Mouse (Mus musculus) liver, embryonic 15.5 days (tissue): ENCODE data around the gene Sars. TPM values are rescaled to one million over a fixed set of nuclear protein-coding genes. Genes with fewer than 3 reads are reported as not detected.

ENCODE experiments used
- ATAC-seq: fragments of 200-750 bp; cut with Nextera tagmentation; 2 replicates; pipeline ENCODE4 v1.8.0; 2017; ENCODE audit warnings: moderate number of reproducible peaks, mild to moderate bottlenecking, moderate library complexity; ENCODE audit not compliant: insufficient read depth
- H3K27ac ChIP-seq: fragments of 300-500 bp; sonication (generic); replicated peaks from 2 replicates; pipeline ENCODE4 v1.5.1; 2015; ENCODE audit warnings: mild to moderate bottlenecking, inconsistent platforms
- H3K27me3 ChIP-seq: fragments of 300-500 bp; sonication (generic); 2 replicates; pipeline ENCODE4 v1.6.1; 2015; ENCODE audit warnings: mild to moderate bottlenecking, inconsistent platforms
- H3K36me3 ChIP-seq: fragments of 300-500 bp; sonication (generic); replicated peaks from 2 replicates; pipeline ENCODE4 v1.6.1; 2015; ENCODE audit warnings: moderate library complexity, mild to moderate bottlenecking, inconsistent platforms
- H3K4me1 ChIP-seq: fragments of 300-500 bp; sonication (generic); replicated peaks from 2 replicates; pipeline ENCODE4 v1.6.1; 2015; ENCODE audit warnings: inconsistent platforms
- H3K4me2 ChIP-seq: fragments of 300-500 bp; sonication (generic); 2 replicates; pipeline ENCODE4 v1.6.1; 2015; ENCODE audit warnings: moderate library complexity, mild to moderate bottlenecking, inconsistent platforms
- H3K4me3 ChIP-seq: fragments of 300-500 bp; sonication (generic); replicated peaks from 2 replicates; pipeline ENCODE4 v1.5.1; 2015; ENCODE audit warnings: mild to moderate bottlenecking, inconsistent platforms
- H3K9ac ChIP-seq: fragments of 300-500 bp; sonication (generic); 2 replicates; pipeline ENCODE4 v1.6.1; 2015; ENCODE audit warnings: moderate library complexity, mild to moderate bottlenecking, inconsistent platforms
- H3K9me3 ChIP-seq: fragments of 300-500 bp; sonication (generic); replicated peaks from 2 replicates; pipeline ENCODE4 v1.6.1; 2016; ENCODE audit warnings: inconsistent platforms
- WGBS: fragments of 180-500 bp; shearing (Covaris S2); methylation state at CpG from one replicate; pipeline ENCODE4 v1.1.7; 2015; ENCODE audit warnings: mixed read lengths; ENCODE audit not compliant: insufficient replicate concordance; 5-methylcytosine and 5-hydroxymethylcytosine counted together
- polyA plus RNA-seq: library from polyadenylated mRNA; unstranded; fragments of >200 nt; fragmentation: Nextera tagmentation; extraction: Ambion mirVana; gene quantifications from 2 replicates; pipeline ENCODE4 v1.2.1, GENCODE M21; 2015

The Sars gene
- polyA plus RNA-seq, 1 experiment from 2014 or later = 79.6 TPM

DNA sequence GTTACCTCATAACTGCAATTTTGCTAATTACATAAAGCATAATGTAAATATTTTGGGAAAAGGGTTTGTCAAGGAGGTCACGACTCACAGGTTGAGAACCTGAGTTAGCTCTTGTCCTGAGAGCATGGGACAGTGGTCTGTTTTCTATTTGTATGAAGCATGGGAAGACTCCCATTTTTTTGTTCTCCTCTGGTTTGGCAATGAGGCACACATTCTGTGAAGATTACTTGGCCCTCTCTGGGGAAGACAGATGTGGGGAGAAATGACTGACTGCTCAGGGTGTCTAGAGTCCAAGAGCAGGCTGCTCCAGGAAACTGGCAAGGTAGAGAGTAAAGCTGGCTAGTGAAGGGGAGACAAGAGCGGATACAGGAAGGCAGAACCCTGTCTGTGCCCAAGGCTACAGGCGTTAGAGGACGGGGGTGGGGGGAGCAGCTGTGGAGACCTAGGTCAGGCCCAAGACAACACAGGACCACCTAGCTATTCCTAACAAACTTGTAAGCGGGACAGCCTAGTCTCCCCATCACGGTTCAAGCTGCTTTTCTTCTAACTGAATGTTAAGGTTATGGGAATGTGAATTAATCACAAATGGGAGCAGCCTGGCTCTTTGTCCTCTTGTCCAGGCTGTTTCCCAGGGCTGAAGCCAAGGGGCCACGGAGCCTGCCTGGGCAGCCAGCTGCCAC is 19.9 kb downstream of the Sars start:
- H3K9ac ChIP-seq = no peak overlapping the region
- no peak for ATAC-seq
- H3K27me3 ChIP-seq = no peaks in the 10 kb centered on the region
- peaks cover 52% of the 10 kb centered on the region for H3K36me3 ChIP-seq
- peaks cover 8% of the 10 kb centered on the region; the same call in 1 of the 2 replicates for H3K4me1 ChIP-seq
- no peaks in the 10 kb centered on the region for H3K9me3 ChIP-seq
- no peak overlapping the region for H3K4me2 ChIP-seq
- no peak overlapping the region for H3K4me3 ChIP-seq
- H3K27ac ChIP-seq = no peak overlapping the region
- WGBS = 79% methylated on average over 7 of the region's 7 CpGs

DNA sequence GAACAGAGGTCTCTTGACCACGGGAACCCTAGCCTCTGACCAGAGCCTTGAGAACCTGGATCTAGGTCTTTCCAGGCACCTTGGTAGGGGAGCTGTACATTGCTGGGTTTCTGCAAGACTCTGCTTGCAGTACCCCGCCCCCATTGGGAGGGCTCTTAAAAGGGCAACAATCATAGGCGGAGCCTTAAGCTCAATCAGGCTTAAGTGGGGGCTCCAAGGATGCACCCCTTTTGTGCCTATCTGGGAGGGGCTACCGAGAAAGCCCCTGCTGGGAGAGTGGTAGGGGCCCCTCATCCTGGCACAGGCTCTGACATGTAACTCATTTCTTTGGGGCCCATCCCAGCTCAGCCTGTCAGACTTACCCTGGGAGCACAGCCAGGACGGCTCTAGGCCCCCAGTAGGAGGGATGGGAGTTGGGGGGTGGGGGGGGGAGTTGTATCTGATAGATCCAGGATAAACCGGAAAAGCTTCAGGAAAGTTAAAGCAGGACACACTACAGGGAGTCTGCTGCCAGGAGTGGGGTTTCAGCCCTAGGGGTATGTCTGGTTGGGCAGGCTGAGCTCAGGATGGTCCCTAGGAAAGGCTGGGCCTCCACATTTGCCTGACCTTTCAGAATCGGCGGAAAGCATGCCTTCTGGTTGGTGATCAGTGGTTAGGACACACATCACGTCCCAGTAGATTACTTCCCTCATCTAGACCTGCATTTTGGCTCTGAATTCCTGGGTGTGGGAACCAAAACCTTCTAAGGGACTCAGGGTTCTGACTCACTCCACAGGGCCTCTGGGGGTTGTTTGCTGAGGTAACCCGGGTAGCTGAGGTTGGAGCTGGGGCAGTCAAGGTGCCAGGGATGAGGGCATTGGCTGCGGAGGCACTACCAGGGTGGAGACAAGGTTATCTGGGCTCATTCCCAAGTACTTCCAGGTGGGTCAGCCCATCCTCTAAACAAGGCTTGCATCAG is 20.9 kb downstream of the Sars start:
- H3K4me2 ChIP-seq = no peak overlapping the region
- H3K4me3 ChIP-seq = no peak overlapping the region
- H3K27ac ChIP-seq = no peak overlapping the region
- H3K36me3 ChIP-seq = peaks cover 42% of the 10 kb centered on the region
- peaks cover 8% of the 10 kb centered on the region; the same call in 1 of the 2 replicates for H3K4me1 ChIP-seq
- H3K9me3 ChIP-seq = no peaks in the 10 kb centered on the region
- no peak overlapping the region for H3K9ac ChIP-seq
- WGBS = 26% methylated on average over 11 of the region's 11 CpGs
- H3K27me3 ChIP-seq = no peaks in the 10 kb centered on the region
- 0 out of 2 replicates have a peak, but pooled peaks have one; percentile 7 for ATAC-seq

DNA sequence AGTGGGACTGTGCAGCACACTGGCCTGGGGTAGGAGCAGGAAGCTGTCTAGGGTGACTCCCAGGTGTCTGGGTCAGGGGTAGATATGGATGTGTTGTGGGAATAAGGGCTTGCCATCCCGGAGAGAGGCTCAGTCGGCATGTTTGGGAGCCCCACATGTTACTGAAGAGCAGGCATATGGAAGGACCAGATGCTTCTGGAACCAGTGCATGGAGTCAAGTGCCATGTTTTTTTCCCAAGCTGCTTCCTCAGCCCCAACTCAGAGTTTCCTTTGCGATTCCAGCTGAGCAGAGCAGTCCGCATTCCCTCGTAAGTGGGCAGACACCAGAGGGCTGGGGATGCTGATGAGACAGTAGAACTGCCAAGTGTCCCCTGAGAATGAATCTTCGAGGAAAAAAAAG is 22.0 kb downstream of the Sars start:
- peaks cover 8% of the 10 kb centered on the region for H3K27me3 ChIP-seq
- H3K9me3 ChIP-seq = no peaks in the 10 kb centered on the region
- H3K4me1 ChIP-seq = peaks cover 8% of the 10 kb centered on the region; the same call in 1 of the 2 replicates
- WGBS = 50% methylated on average over 6 of the region's 6 CpGs
- ATAC-seq = no peak
- H3K4me3 ChIP-seq = no peak overlapping the region
- no peak overlapping the region for H3K4me2 ChIP-seq
- no peak overlapping the region for H3K9ac ChIP-seq
- peaks cover 31% of the 10 kb centered on the region for H3K36me3 ChIP-seq
- H3K27ac ChIP-seq = no peak overlapping the region

DNA sequence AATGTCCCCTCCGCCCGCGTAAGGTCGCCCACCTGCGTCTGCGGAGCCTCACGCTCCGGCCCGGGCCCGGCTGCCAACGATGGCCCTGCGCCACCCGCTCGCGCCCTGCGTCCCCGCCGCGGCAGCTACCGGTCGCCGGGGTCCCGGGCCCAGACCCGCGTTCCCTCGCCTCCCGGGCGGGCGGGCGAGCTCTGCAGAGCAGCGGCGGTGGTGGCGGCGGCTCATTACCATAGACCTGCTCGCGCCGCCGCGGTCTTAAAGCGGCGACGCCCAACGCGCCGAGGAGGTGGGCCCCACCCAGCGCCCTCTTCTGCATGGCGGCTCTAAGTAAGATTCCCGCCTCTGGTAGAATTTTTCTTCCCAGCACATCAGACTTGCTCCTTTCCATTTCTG is 29.2 kb downstream of the Sars start:
- Histone ChIP-seq H3K4me1 (peaks cover 14% of the 10 kb centered on the region), H3K4me3 (peak overlapping the region; percentile 61), H3K36me3 (no peaks in the 10 kb centered on the region), H3K27me3 (peaks cover 50% of the 10 kb centered on the region), H3K27ac (no peak overlapping the region), H3K4me2 (peak overlapping the region; percentile 94), H3K9ac (peak overlapping the region; percentile 49; the same call in 1 of the 2 replicates), H3K9me3 (peaks cover 8% of the 10 kb centered on the region; the same call in 1 of the 2 replicates)
- ATAC-seq = peak; percentile 60
- under 1% methylated on average over 48 of the region's 48 CpGs for whole genome bisulfite sequencing

- peaks cover 8% of the 10 kb centered on the region; the same call in 1 of the 2 replicates for H3K9me3 ChIP-seq
- 9% methylated on average over 64 of the region's 67 CpGs for WGBS
- no peak within 1 kb of the TSS for H3K27ac ChIP-seq
- H3K4me3 ChIP-seq = peak within 1 kb of the TSS; percentile 61
- H3K4me1 ChIP-seq = peaks cover 14% of the 10 kb centered on the region
- no peaks in the 10 kb centered on the region for H3K36me3 ChIP-seq
- peak within 1 kb of the TSS; percentile 94 for H3K4me2 ChIP-seq
- peak within 1 kb of the TSS; percentile 49; the same call in 1 of the 2 replicates for H3K9ac ChIP-seq
- ATAC-seq = peak; percentile 11; the same call in 1 of the 2 replicates
- H3K27me3 ChIP-seq = peaks cover 50% of the 10 kb centered on the region
These were observed 29.9 kb downstream of the Sars start, which contains the start of gene Celsr2 for GRCm38 (mm10) chr3:108414857-108415830. Celsr2 (minus strand) TSS chr3:108415552.

DNA sequence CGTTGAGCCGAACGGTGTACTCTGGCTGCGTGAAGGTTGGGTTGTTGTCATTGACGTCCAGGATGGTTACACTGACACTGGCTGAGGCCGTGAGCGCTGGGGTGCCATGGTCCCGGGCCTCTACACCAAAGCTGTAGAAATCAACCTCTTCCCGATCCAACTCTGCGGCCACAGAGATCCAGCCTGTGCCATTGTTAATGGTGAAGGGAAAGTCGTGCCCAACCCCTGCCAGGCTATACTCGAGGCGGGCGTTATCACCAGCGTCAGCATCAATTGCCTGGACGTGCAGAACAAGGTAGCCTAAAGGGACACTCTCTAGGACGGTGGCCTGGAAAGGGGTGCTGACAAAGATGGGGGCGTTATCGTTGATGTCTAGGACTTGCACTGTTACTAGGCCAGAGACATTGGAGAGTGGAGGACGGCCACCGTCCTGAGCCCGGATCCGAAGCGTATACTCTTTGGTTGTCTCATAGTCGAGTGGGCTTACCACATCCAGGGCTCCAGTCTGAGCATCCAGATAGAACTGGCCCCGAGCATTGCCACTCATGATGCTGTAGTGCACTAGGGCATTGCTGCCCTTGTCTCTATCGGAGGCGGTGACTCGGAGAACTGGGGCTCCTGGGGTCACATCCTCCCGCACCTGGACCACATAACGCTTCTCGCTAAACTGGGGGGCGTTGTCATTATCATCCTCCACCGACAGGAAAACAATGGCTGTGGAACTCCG is 31.2 kb downstream of the Sars start:
- Histone ChIP-seq H3K9me3 (peaks cover 8% of the 10 kb centered on the region; the same call in 1 of the 2 replicates), H3K4me2 (no peak overlapping the region), H3K4me1 (peaks cover 14% of the 10 kb centered on the region), H3K4me3 (no peak overlapping the region), H3K36me3 (no peaks in the 10 kb centered on the region), H3K27me3 (peaks cover 50% of the 10 kb centered on the region), H3K27ac (no peak overlapping the region), H3K9ac (no peak overlapping the region)
- 87% methylated on average over 35 of the region's 35 CpGs for WGBS
- ATAC-seq = no peak

DNA sequence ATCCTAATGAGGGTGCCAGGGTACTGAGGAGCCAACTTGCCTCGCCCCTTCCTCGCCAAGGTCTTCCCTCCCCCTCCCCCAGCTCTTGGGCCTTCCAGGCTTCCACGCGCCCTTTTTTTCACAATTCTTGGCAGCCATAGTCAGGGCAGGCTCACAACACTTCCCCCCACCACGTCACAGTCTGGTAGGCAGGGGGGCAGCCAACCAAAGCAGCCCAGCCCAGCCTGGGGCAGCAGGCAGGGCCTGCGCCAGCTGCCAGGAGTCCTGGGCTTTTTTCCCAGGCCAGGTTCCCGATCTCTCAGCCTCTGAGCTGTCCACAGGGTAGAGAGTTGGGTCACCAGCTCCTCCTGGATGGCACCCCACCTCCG is 33.3 kb downstream of the Sars start:
- H3K4me2 ChIP-seq = no peak overlapping the region
- H3K27ac ChIP-seq = no peak overlapping the region
- no peak overlapping the region for H3K9ac ChIP-seq
- peaks cover 31% of the 10 kb centered on the region for H3K27me3 ChIP-seq
- no peak for ATAC-seq
- H3K9me3 ChIP-seq = peaks cover 8% of the 10 kb centered on the region; the same call in 1 of the 2 replicates
- H3K4me1 ChIP-seq = peaks cover 14% of the 10 kb centered on the region
- WGBS = 79% methylated on average over 8 of the region's 8 CpGs
- no peaks in the 10 kb centered on the region for H3K36me3 ChIP-seq
- no peak overlapping the region for H3K4me3 ChIP-seq

GRCm38 (mm10) chr3:108411026-108411753 is 33.8 kb downstream of the Sars start:
- no peak overlapping the region for H3K9ac ChIP-seq
- ATAC-seq = no peak
- H3K4me1 ChIP-seq = peaks cover 14% of the 10 kb centered on the region
- 63% methylated on average over 5 of the region's 5 CpGs for WGBS
- H3K27me3 ChIP-seq = peaks cover 25% of the 10 kb centered on the region
- H3K4me2 ChIP-seq = no peak overlapping the region
- H3K36me3 ChIP-seq = no peaks in the 10 kb centered on the region
- H3K9me3 ChIP-seq = peaks cover 8% of the 10 kb centered on the region; the same call in 1 of the 2 replicates
- no peak overlapping the region for H3K27ac ChIP-seq
- H3K4me3 ChIP-seq = no peak overlapping the region

DNA sequence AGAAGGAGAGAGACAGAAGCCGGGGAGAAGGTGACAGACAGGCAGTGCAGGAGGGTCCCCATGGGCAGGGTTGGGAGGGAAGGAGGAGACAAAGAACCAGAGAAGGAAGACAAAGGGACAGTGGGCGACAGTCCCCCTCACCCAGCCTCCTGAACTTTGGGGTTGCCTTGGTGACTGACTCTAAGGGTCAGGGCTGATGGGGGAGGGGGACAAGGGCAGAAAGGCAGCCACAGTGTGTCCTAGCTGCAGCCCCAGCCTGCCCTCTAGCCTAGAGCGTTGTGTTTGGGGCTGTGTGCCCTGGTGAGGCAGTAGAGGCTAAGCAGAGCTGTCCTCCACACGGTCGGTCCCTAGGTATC is 34.7 kb downstream of the Sars start:
- H3K36me3 ChIP-seq = no peaks in the 10 kb centered on the region
- H3K27me3 ChIP-seq = peaks cover 17% of the 10 kb centered on the region
- ATAC-seq = no peak
- no peak overlapping the region for H3K9ac ChIP-seq
- no peak overlapping the region for H3K27ac ChIP-seq
- 39% methylated on average over 5 of the region's 5 CpGs for WGBS
- no peak overlapping the region for H3K4me3 ChIP-seq
- H3K4me1 ChIP-seq = peaks cover 6% of the 10 kb centered on the region
- H3K9me3 ChIP-seq = peaks cover 8% of the 10 kb centered on the region; the same call in 1 of the 2 replicates
- no peak overlapping the region for H3K4me2 ChIP-seq
